36 mouse cellular contexts compared by ENCODE assay signal in the genomic region with DNA sequence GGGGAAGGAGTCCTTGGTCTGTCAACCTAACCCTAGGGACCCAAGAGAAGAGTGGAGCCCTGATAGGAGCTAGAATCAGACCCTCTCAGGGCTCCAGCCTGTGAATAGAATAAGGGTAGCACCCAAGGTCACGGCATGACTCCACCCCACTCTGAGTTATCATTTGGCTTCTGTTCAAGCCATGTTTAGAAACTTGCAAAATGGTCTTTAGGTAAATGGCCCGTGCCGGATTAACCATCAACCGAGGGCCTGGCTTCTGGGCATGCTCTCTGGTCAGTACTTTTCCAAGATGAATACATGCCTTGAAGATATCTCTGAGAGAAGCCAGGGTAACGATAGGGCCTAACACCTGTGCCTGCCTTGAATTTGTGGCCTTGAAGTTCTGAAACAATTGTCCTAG. TPM values are rescaled to one million over a fixed set of nuclear protein-coding genes. Genes with fewer than 3 reads are reported as not detected.
DNase-seq lines count a peak whose midpoint lies in the region; ATAC-seq and TF ChIP-seq lines count a peak whose summit lies in the region.
"Had no signal": no experiment of that assay in that cellular context is flagged by ENCODE, and none has a peak within 500 bp of the region (broad histone marks: within the 10 kb centered on the region; RNA-seq: fewer than 3 reads in every experiment).

No protein-coding gene starts in this region.

- TF ChIP-seq CTCF in intestine, postnatal 0 days (IDR thresholded peaks at IDR 0.05; ENCODE audit: low read depth): no peak
- no peak for TF ChIP-seq CTCF in kidney, adult 2 months (conservative IDR thresholded peaks at IDR 0.05; ENCODE audit: insufficient read depth, insufficient read length, low read depth, low read length)

- no peaks in the 10 kb centered on the region for H3K27me3 ChIP-seq in kidney, embryonic 15.5 days
- H3K27me3 ChIP-seq in intestine, postnatal 0 days (replicated peaks; ENCODE audit: control insufficient read depth, insufficient read depth, low read length): no peaks in the 10 kb centered on the region
- H3K27me3 ChIP-seq in kidney, adult 2 months (replicated peaks; ENCODE audit: control insufficient read depth, insufficient read depth, low read length): no peaks in the 10 kb centered on the region
- H3K27me3 ChIP-seq: embryonic facial prominence, embryonic 12.5 days; hindbrain, embryonic 15.5 days; limb, embryonic 12.5 days had no signal

- WGBS in kidney, embryonic 15.5 days: 75% methylated on average over 5 of the region's 5 CpGs
- 49% methylated on average over 5 of the region's 5 CpGs for WGBS in intestine, postnatal 0 days
- whole genome bisulfite sequencing in kidney, adult 2 months: 40% methylated on average over 5 of the region's 5 CpGs

- no peaks in the 10 kb centered on the region for H3K36me3 ChIP-seq in kidney, embryonic 15.5 days
- no peaks in the 10 kb centered on the region for H3K36me3 ChIP-seq in intestine, postnatal 0 days (ENCODE audit: control insufficient read depth, insufficient read depth)
- no peaks in the 10 kb centered on the region for H3K36me3 ChIP-seq in kidney, adult 2 months (ENCODE audit: control insufficient read depth, insufficient read depth, low read length)
- H3K36me3 ChIP-seq: embryonic facial prominence, embryonic 12.5 days; forebrain, embryonic 10.5 days; heart, embryonic 13.5 days; hindbrain, embryonic 10.5 days; hindbrain, embryonic 15.5 days; limb, embryonic 12.5 days had no signal

- peak; percentile 66 for DNase-seq in kidney, adult 18-20 months
- DNase-seq in kidney, adult 2 months: peak; percentile 86
- peak; percentile 73 for DNase-seq in kidney, postnatal 14 days
- DNase-seq in frontal cortex, postnatal 25 days (ENCODE audit: low spot score in 2 of 2): no peak
- DNase-seq in c-Kit-positive CD71-positive TER-119-positive erythroid progenitor cells, embryonic 14.5 days (ENCODE audit: low spot score): no peak
- DNase-seq in layer of hippocampus, adult 18-20 months (ENCODE audit: low spot score in 2 of 2): no peak
- DNase-seq: adrenal gland, adult 8-10 months; B cell, adult 2 months; cerebellum, adult 8-10 months; cerebellum, postnatal 25 days; embryo, embryonic 11 days; heart, postnatal 14 days; lung, adult 2 months; lung, postnatal 10 days; right cerebral cortex, postnatal 25 days; thymus, adult 18-20 months had no signal

- no peak overlapping the region for H3K27ac ChIP-seq in kidney, embryonic 15.5 days
- peak overlapping the region; percentile 62; the same call in 1 of the 2 replicates for H3K27ac ChIP-seq in intestine, postnatal 0 days (ENCODE audit: low read depth, low read length)
- H3K27ac ChIP-seq in kidney, adult 2 months (ENCODE audit: insufficient read depth, low read depth, low read length): peak overlapping the region; percentile 86
- H3K27ac ChIP-seq: embryonic facial prominence, embryonic 12.5 days; forebrain, embryonic 10.5 days; heart, embryonic 13.5 days; hindbrain, embryonic 10.5 days; hindbrain, embryonic 15.5 days; limb, embryonic 12.5 days; stomach, postnatal 0 days had no signal

- H3K4me3 ChIP-seq in kidney, embryonic 15.5 days (replicated peaks): no peak overlapping the region
- H3K4me3 ChIP-seq in intestine, postnatal 0 days (ENCODE audit: low read depth, low read length): no peak overlapping the region
- H3K4me3 ChIP-seq in kidney, adult 2 months (ENCODE audit: insufficient read depth, low read depth, low read length): no peak overlapping the region
- H3K4me3 ChIP-seq: embryonic facial prominence, embryonic 12.5 days; forebrain, embryonic 10.5 days; heart, embryonic 13.5 days; hindbrain, embryonic 10.5 days; hindbrain, embryonic 15.5 days; limb, embryonic 12.5 days had no signal

- H3K4me1 ChIP-seq in kidney, embryonic 15.5 days: peaks cover 11% of the 10 kb centered on the region; the same call in 1 of the 2 replicates
- no peaks in the 10 kb centered on the region; the same call in 1 of the 2 replicates for H3K4me1 ChIP-seq in intestine, postnatal 0 days (replicated peaks; ENCODE audit: control insufficient read depth, insufficient read depth, low read length)
- peaks cover 21% of the 10 kb centered on the region for H3K4me1 ChIP-seq in kidney, adult 2 months (ENCODE audit: control insufficient read depth, insufficient read depth, low read length)
- H3K4me1 ChIP-seq: embryonic facial prominence, embryonic 12.5 days; forebrain, embryonic 10.5 days; heart, embryonic 13.5 days; hindbrain, embryonic 10.5 days; hindbrain, embryonic 15.5 days; limb, embryonic 12.5 days had no signal

- TF ChIP-seq POLR2A in kidney, adult 2 months (IDR thresholded peaks at IDR 0.05; ENCODE audit: low read depth, low read length): no peak

- no peak overlapping the region for H3K4me2 ChIP-seq in kidney, embryonic 15.5 days
- H3K4me2 ChIP-seq in intestine, postnatal 0 days (replicated peaks; ENCODE audit: low read depth): no peak overlapping the region
- H3K4me2 ChIP-seq: embryonic facial prominence, embryonic 12.5 days; heart, embryonic 13.5 days; hindbrain, embryonic 15.5 days; limb, embryonic 12.5 days had no signal

- no peak overlapping the region for H3K9ac ChIP-seq in kidney, embryonic 15.5 days
- no peak overlapping the region for H3K9ac ChIP-seq in intestine, postnatal 0 days (ENCODE audit: low read depth, low read length)
- H3K9ac ChIP-seq: embryonic facial prominence, embryonic 12.5 days; heart, embryonic 13.5 days; hindbrain, embryonic 15.5 days; limb, embryonic 12.5 days had no signal

- H3K9me3 ChIP-seq in kidney, embryonic 15.5 days (replicated peaks): no peaks in the 10 kb centered on the region
- no peaks in the 10 kb centered on the region for H3K9me3 ChIP-seq in intestine, postnatal 0 days (ENCODE audit: control insufficient read depth)
- H3K9me3 ChIP-seq: embryonic facial prominence, embryonic 12.5 days; forebrain, embryonic 10.5 days; heart, embryonic 13.5 days; hindbrain, embryonic 10.5 days; hindbrain, embryonic 15.5 days; limb, embryonic 12.5 days had no signal

- ATAC-seq in kidney, embryonic 15.5 days (replicated peaks; ENCODE audit: low FRiP score): no peak
- no peak for ATAC-seq in intestine, postnatal 0 days
- ATAC-seq: forebrain, embryonic 16.5 days; inflammation-experienced regulatory T-cells, adult 6 months; midbrain, embryonic 16.5 days had no signal

RNA-seq across cellular contexts. Expression of gene Slc6a19, which starts 6.6 kb away (rescaled TPM):
- polyA plus RNA-seq in kidney, embryonic 15.5 days (2015; fragmentation: Nextera tagmentation; extraction: Ambion mirVana): 0.78 and 1.6 TPM in 2 replicates
- polyA plus RNA-seq in intestine, postnatal 0 days (2015; fragmentation: Nextera tagmentation; extraction: Ambion mirVana): 110 and 119 TPM in 2 replicates
- polyA plus RNA-seq in kidney, adult 2 months (2012; rRNA removed): 884 and 1,011 TPM in 2 replicates
- total RNA-seq in layer of hippocampus, adult 18-20 months (2021): under 1 TPM in 1 of 2 experiments, not detected in 1; 0.17 TPM
- total RNA-seq: gastrocnemius, adult 8-10 months; heart, adult 8-10 months; left cerebral cortex, adult 18-20 months had no signal
- polyA plus RNA-seq: heart, embryonic 13.5 days; inflammation-experienced regulatory T-cells, adult 6 months; limb, embryonic 12.5 days had no signal

RNA-seq across cellular contexts. Expression of gene Slc12a7, which starts 21.7 kb away (rescaled TPM):
- 22.1 and 26.1 TPM in 2 replicates for polyA plus RNA-seq in kidney, embryonic 15.5 days (2015; fragmentation: Nextera tagmentation; extraction: Ambion mirVana)
- 12.9 and 13.4 TPM in 2 replicates for polyA plus RNA-seq in intestine, postnatal 0 days (2015; fragmentation: Nextera tagmentation; extraction: Ambion mirVana)
- 104 and 109 TPM in 2 replicates for polyA plus RNA-seq in kidney, adult 2 months (2012; rRNA removed)
- total RNA-seq in layer of hippocampus, adult 18-20 months (2021): 1 to 10 TPM; 2.9 to 5.1 TPM

RNA-seq across cellular contexts. Expression of gene Slc6a18, which starts 33.4 kb away (rescaled TPM):
- polyA plus RNA-seq in kidney, embryonic 15.5 days (2015; fragmentation: Nextera tagmentation; extraction: Ambion mirVana): 19.0 and 19.2 TPM in 2 replicates
- polyA plus RNA-seq in intestine, postnatal 0 days (2015; fragmentation: Nextera tagmentation; extraction: Ambion mirVana): 0.04 and 0.20 TPM in 2 replicates
- 438 and 863 TPM in 2 replicates for polyA plus RNA-seq in kidney, adult 2 months (2012; rRNA removed)
- total RNA-seq in layer of hippocampus, adult 18-20 months (2021): not detected
- total RNA-seq: adrenal gland, adult 8-10 months; heart, adult 8-10 months; heart, postnatal 14 days; layer of hippocampus, postnatal 10 days; left cerebral cortex, adult 18-20 months; left cerebral cortex, postnatal 25 days; liver, adult 2 months; neutrophil, adult 5-6 weeks had no signal
- polyA plus RNA-seq: embryonic facial prominence, embryonic 12.5 days; forebrain, embryonic 10.5 days; forebrain, embryonic 16.5 days; heart, embryonic 13.5 days; hindbrain, embryonic 10.5 days; hindbrain, embryonic 15.5 days; inflammation-experienced regulatory T-cells, adult 6 months; limb, embryonic 12.5 days; liver, adult 2 months; lung, adult 2 months; midbrain, embryonic 16.5 days; neural tube, embryonic 11.5 days; stomach, postnatal 0 days had no signal

Comparison
In these comparisons a context has a peak if more than half of its experiments do, and no peak if none do; other contexts are left out.
1. RNA of gene Slc6a19, which starts 6.6 kb away (polyA plus RNA-seq): 884 to 1,011 TPM in kidney, adult 2 months and 110 to 119 TPM in intestine, postnatal 0 days; 0.78 to 1.6 TPM in kidney, embryonic 15.5 days; every median in the first group is over 10 times any median in the second.
2. RNA of gene Slc6a18, which starts 33.4 kb away (polyA plus RNA-seq): 438 to 863 TPM in kidney, adult 2 months; 19.0 to 19.2 TPM in kidney, embryonic 15.5 days and 0.04 to 0.20 TPM in intestine, postnatal 0 days; every median in the first group is over 10 times any median in the second.
3. DNase-seq: peak in kidney, adult 18-20 months (single experiment), kidney, adult 2 months (single experiment) and kidney, postnatal 14 days (single experiment); none in frontal cortex, postnatal 25 days (0 of 2), c-Kit-positive CD71-positive TER-119-positive erythroid progenitor cells, embryonic 14.5 days (single experiment) and layer of hippocampus, adult 18-20 months (0 of 2).